Mouse (Mus musculus) heart, postnatal 4 days (tissue): ENCODE data around the gene Slc31a2. TPM values are rescaled to one million over a fixed set of nuclear protein-coding genes. Genes with fewer than 3 reads are reported as not detected.
A peak's percentile ranks its signal among the peaks of the same experiment; 100 is the strongest.
"Not testable (repeated sequence)": the region's sequence is repeated elsewhere in the genome, so short reads cannot be mapped to it uniquely, and the experiment has no call there.

Experiments
- DNase-seq: peaks from one replicate; pipeline ENCODE4 v3.0.0; 2021
- total RNA-seq, 2 experiments: library from RNA; stranded (reverse); gene quantifications; 2 replicates each; pipeline ENCODE4 v1.2.3; 2021

Slc31a2 gene
- total RNA-seq, result 1 to 10 TPM; 7.9 TPM

DNA sequence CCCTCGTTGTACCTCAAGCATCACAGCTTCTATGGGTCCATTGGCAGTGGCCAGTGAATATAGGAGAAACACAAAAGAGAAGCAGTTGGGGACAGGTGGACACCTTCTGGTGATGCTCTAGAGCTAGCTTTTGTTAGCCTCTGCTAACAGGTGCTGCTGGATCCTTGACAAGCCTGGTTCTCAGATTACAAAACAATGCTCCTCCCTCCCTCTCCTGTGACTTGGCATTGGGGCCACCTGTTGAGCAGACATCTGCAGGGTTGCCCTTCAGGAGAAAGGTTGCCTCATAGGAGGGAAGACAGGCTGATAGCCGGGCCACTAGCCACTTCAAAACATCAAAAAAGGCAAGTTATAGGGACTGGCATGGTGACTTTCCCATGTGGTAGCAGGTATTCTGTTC lies at the start of gene Slc31a2:
Gene Slc31a2 (plus strand): TSS at position 287 of the 400 bp plus-strand sequence.
- DNase-seq, result no peak

DNA sequence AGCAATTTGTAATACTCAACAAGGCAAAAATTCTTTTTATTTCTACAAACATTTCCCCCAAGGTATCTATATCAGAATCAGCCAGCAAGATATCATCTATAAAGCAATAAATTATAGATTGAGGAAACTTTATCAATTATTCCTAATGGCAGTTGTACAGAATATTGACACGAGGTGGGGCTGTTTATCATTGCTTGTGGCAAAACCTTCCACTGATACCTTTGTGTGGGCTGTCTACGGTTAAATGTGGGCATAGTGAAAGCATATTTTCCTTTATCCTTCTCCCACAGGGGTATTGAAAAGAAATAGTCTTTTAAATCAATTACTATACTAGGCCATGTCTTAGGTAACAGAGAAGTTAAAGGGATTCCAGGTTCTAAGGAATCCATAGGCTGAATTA lies 48.9 kb upstream of the Slc31a2 start:
- DNase-seq, result no peak

DNA sequence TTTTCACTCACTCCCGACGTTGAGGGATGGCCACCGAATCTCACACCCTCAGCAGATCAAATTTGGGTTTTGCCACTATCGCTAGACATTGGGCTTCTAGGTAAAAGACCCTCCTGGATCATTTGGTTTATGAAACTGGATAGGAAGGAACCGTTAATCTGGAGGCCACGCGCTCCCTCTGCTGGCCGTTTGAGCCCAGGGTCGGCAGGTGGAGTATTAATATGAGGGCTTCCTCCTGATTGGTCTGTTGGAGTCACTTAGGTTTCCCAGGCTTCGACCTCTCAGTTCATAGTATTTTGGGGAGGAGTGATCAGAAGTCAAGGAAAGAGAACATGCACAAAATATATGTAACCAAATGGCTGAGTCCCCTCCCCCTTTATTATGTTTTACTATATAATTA lies 34.0 kb upstream of the Slc31a2 start:
- DNase-seq, result peak; percentile 74

DNA sequence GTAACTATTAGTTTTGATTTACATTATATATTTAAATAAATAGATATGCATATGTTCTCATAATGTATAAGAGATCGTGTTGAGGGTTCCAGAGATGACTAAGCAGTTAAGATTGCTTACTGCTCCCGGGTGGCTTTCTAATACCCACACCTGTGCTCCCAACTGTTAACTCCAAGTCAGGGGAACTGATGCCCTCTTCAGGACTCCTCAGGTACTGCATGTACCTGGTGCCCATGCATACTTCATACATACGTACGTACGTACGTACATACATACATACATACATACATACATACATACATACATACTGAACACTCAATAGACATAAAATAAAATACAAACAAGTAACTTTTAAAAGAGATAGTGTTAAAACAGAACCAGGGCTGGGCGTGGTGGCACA lies 32.9 kb upstream of the Slc31a2 start:
- no peak for DNase-seq

DNA sequence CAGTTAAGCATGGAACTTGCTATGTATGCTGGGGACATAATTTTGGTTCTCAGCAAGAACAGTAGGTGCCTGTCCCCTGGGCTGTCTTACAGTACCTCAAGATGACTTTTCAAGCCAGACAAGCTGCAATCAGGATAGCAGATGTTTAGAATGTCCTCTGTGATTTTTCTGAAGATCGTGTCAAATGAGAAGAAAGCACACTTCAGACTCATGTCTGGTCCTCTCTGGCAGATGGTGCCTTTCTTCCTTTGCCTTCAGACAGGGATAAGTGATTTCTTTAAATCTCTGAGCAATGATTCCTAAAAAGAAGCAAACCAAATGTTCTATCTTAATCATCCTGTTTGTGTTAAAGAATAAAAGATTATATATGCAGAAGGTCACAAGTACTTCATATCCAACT lies 32.2 kb upstream of the Slc31a2 start:
- no peak for DNase-seq

DNA sequence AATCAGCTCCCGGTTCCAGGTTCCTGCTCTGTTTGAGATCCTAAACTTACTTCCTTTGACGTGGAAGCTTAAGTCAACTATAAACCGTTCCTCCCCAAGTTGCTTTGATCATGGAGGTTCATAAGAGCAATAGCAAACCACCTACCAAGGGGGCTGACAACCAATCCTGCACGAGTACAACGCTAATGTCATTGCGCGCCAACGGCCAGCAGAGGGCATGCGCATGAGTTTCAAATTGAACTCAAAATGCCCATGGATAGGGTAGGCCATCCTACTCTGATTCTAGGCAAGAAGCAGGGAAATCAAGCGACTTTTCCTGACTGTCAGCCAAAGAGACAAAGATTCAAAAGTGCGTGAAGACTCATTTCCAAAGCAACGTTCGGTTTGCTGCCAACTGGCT lies 31.6 kb upstream of the Slc31a2 start, which contains the start of gene Zfp37:
Gene Zfp37 (minus strand): TSS at position 279 of the 400 bp plus-strand sequence.
- no peak for DNase-seq

DNA sequence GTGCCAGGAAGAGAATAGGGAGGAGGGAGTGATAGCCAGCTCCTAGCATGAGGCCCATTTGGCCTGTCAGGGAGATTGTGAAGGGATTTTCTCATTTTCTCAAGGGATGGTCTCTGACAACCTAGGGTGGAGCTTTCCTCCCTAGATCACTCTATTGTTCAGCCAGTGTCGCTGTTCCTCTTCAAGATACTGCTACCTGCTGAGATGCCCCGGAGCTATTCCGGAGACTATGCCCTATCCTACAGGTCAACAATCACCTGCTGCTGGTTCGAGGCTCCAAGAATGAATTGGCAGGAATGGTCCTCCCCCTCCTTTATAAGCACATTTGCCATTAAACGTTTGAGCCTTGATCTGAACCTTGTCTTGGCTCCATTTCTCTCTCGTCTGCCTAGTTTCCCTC lies 21.8 kb upstream of the Slc31a2 start:
- no peak for DNase-seq

DNA sequence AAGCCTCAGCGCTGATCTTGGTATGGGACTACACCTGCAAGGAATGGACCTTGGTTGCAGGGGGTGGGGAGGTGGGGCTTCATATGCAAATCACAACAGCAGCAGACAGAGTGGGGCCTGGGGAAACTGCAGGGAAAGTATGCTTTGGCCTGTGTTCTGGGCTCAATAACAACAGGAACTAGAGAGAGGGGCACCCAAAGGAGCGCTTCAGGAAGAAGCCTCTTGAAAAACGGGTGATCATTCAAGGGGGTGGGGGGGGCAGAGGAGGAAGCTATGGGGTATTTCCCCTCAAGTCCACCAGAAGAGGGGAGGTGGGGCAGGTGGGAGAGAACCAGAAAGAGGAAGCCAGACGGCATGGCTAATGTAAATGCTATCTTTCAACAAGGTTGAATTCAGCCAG lies 14.0 kb upstream of the Slc31a2 start:
- DNase-seq, result no peak

DNA sequence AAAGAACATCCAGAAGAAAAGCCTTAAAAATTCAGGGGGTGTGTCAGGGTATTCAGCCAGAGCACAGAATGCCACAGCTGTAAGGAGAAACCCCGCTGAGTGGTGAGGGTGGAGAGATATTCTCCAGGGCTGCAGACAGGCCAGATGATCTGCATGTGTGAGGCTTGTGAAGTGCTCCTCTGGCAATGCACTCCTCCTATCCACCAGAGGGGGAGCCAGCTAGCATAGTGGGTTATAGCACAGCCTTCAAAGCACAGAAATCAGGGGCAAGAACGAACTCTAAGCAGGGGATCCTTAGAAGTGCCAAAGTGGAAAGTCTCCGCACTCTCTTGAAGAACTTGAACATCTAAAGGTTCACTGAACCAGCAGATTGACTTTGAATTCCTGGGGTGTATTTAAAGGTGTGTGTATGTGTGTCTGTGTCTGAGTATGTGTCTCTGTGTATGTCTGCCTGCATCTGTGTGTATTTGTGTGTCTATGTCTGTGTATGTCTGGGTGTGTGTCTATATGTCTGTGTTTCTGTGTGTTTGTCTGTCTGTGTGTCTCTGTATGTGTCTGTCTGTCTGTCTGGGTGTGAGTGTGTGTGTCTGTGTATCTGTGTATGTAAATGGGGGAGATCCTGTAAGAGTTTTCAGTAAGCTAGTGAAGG lies 11.3 kb upstream of the Slc31a2 start:
- no peak for DNase-seq

DNA sequence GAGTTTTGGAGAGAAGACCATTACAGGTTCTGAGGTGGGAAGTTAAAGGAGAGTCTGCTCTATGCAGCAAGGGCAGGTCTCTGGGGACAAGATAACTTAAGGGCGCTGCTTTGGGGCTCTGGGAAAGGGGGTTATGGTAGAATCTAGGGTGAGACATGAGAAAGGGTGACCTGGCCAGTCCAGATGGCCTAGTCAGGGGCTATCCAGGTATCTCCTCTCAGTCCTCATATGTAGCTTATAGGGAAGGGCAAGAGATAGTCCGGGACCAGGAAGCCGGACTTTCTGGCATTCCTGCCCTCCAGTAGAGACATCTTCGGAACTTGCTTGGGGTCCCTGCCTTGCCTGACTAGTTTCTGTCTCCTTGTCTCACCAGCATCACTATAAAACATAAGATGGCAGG lies 10.6 kb upstream of the Slc31a2 start:
- no peak for DNase-seq

DNA sequence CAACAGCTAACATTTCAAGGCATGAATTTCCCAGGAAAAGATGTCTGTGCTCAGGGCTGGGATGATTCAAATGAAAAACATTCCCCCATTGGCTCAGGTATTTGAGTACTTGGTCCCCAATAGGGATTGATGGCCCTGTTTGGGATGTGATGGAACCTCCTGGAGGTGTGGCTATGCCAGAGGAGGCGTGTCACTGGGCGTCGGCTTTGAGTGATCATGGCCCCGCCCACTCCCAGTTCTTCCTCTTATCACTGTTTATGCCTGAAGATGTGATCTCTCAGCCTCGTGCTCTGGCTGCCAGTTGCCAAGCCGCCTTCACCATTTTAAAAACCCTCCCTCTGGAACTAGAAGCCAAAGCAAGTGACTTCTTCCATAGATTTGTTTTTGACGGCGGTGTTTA lies 7.8 kb upstream of the Slc31a2 start:
- no peak for DNase-seq

DNA sequence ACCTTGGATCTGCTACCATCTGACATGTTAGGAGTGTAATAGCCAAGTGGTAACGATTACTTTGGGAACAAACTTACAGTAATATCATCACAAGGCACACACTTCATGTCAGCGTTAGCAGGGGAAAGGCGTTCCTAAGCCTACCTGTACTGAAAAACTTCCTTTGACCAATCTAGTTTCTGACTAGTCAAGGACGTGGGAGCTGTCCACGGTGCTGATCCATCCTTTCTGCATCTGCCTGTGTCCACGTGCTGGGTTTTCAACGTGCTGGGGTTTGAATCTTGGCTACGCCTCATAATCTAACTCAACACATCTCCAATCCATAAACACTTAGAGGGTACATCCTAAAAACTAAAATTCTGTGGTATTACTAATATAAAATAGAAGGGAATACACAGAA lies 5.4 kb upstream of the Slc31a2 start:
- DNase-seq, result peak; percentile 70

DNA sequence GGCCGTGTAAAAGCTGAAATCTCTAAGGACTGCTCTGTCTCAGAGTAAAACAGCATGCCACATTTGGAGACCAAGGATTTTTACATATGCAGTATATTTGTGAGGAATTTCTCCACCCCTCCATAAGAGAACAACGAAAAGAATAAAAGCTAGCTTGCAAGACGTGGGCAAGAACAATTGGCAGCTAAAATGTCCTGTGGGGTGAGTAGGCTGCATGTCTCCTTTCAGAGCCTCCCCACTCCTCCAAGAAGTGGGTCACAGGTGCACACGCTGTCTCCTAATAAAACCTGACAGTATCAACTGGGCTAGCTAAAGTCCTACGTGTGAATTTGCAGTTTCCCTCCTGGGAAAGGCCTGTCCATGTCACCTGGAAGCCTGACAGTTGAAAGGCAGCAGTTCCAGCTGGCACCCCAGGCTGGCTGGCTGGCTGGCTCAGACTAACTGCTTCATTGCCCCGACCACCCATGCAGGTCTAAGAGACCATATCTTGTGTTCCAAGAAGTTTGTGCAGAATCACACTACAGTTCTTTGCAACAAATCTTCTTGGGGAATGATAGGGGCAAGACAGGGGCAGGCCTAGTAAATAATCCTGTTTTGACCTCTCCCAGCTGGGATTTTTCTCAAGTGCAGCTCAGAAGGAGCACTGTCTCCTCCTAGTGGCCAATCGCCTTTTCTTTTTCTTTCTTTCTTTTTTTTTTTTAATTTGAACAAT lies 927 bp downstream of the Slc31a2 start:
- no peak for DNase-seq

DNA sequence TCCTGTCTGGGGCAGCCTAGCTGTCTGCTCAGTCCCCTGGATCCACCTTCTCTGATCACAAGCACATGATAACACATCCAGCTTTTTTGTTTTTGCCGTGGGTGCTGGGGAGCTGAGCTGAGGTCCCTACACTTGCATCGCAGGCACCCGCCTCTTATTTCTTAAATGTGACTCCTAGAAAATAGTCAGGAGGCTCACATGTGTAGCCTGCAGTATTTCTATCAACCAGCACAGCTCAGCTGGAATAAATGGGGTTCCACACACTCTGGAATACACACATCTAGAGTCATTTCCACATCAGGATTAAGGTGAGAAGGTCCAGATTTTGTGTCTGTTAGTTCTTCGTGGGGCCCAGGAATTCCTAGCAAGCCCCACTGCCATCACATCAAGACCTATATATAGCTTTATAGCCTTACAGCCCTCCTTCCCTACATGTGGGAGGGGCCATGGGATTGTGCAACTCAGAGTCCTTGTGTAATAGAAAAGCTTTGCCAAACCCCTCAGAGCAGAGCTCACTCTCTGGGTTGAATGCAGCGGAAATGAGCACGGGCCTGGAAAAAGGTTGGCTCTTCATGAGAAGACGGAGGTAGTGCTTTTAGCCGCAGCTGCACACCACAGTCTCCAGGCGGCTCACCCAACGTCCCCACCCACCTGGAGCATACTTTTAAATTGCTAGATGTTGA lies 2.9 kb downstream of the Slc31a2 start:
- no peak for DNase-seq

DNA sequence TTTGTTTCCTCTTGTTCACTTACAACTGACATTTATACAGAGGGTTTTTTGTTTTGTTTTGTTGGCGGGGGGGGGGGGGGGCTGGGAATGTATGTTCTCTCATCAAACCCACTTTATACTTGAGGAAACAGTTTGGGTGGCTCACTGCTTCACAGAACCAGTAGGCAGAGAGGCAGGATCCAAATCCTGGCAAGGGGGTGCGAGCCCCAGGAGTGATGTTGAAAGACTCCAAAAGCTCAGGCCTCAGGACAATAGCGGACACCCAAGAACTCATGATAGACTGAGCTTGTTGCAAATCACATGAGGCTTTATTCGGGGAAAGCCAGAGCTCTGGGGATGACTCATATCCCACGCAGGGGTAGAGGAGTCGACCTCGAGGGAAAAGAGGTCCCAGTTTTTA lies 3.7 kb downstream of the Slc31a2 start:
- not testable (repeated sequence) for DNase-seq

DNA sequence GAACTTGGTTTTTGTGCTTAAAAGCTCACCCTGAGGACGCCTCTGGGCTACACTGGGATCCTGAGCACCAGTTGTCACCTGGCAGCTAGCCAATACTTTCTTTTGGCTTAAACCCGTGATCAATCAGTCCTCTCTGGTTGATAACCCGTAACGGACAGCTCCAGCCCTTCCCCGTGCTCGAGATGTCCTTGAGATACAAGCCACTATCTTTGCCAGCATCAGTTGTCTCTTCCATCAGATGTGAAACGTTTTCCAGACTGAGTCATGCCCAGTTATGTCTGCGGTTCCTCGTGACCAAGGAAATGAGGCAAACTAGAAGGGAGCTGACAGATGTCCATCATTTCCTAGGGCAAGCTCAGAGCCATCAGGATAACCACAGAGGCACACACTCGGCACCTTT lies 4.7 kb downstream of the Slc31a2 start:
- DNase-seq, result no peak

DNA sequence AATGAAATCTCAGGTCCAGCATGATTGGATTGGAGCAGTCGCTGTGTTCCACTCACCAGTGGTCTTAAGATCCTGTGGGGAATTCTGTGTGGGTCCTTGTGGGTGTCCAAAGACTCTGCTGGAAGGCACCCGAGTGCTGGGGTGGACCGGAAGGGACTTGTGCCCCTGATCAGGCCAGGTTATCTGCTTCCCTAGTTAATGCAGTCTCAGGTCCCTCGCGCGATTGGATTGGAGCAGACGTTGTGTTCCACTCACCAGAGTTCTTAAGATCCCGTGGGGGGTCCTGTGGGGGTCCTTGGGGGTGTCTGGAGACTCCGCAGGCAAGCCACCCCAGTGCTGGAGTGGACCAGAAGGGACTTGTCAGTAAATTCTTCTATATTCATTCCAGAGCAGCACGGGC lies 10.3 kb downstream of the Slc31a2 start:
- DNase-seq, result no peak

DNA sequence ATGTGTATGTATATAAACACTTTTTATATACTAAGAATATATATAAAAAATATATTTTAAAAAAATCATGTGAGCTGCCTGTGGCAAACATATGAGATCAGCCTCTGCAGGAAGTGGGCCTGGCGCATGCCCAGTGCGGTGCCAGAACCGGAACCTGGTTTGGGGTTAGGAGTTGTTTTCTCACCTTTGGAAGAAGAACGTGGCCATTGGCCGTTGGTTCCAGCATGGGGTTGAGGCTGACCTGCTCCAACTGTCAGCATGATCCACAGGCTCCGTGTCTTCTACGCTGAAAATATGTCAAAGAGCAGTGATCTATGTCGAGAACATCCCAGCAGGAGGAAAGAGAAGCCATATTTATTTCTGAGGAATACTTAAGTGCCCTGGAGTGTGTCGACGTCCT lies 11.6 kb downstream of the Slc31a2 start:
- DNase-seq, result no peak

DNA sequence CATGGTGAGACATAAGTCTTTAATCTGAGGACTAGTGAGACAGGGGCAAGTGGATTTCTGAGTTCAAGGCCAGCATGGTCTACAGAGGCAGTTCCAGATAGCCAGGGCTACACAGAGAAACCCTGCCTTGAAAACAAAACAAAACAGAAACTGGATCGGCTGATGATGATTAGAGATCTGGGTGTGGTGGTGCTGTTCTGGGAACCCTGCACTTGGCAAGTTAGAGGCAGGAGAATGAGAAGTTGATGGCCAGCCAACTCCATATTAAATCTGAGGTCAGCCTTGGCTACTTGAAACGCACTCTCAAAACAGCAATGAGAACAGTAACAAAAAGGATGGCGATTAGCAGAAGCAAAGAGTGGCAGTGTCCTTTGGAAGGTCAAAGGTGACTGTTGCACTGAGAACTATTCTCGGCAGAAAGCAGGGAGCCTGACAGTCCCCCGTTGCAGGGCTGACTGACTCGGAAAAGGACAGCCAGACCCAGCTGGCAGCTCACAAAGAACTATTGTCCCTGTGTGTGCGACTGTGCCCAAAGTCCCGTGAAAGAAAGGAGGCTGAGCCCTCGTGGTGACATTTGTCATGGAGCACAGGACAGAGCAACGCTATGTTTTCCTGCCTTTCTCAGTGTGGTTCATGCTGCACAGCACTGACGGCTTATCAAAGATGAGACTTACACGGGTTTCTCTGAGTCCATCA lies 12.6 kb downstream of the Slc31a2 start:
- DNase-seq, result no peak

DNA sequence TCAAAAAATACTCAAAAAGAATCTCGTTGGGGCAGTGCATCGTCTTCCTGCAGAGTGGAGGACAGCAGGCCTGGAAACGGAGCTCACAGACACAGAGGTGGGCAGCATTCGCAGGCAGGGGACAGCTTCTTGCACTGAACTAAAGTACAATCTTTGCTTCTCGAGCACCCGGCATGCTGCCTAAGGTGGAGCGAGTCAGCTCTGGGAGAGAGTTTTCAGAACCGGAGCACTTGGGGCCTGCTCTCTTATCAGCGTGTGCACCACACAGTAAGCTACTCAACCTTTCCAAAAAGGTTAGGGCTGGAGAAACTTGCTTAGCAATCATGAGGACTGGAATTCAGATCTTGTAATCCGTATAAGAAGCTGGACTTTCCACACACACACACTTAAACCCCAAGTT lies 14.3 kb downstream of the Slc31a2 start:
- DNase-seq, result no peak

DNA sequence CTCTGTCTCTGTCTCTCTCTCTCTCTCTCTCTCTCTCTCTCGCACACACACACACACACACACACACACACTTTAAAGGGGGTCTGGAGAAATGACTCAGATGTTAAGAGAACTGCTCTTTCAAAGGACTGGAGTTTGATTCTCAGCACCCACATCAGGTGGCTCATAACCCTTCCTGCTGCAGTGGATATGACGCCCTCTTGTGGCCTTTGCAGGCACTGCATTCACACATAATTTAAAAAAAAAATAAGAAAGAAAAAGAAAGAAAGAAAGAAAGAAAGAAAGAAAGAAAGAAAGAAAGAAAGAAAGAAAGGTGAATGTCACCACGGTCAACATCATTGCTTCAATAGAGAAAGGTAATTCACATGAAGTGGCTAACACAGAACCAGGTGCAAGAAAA lies 14.9 kb downstream of the Slc31a2 start:
- DNase-seq, result no peak

DNA sequence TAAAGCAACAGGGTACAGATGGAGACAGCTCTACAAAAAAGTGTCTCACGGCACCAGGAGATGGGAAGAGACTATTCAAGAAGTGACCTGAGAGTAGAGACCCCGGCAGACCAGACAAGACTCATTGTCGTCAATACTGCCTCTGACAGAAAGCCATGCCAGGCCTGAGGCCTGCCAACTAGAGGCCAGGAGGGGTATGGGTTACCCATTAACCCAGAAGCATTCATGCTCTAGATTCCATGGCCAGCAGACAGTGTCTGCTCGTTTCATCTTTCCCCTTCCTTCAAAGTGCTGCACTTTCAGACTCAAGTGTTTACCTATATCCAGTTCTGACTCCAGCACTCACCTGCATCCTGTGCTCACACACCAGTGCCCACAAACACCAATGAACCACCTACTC lies 15.7 kb downstream of the Slc31a2 start:
- no peak for DNase-seq

DNA sequence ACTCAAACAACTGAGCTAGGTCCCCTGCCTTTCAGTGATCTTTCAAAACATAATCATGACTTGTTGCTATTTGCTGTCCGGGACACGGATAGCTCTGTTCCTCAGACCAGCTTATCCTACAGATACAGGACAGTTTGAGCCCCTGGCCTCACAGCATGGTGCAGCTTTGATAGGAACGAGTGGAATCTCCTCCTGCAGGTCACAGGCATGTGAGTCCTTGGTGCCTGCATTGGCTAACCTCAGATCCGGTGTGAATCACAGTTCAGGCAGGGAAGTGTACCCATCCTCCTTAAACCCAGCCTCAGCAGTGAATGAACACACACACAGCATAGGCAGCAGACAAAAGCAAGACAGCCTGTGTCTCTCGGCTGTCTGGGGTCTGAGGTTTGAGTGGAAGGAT lies 19.0 kb downstream of the Slc31a2 start:
- no peak for DNase-seq
